Mouse (Mus musculus): ENCODE measurements around the gene Phykpl.
"Not testable (repeated sequence)": the region's sequence is repeated elsewhere in the genome, so short reads cannot be mapped to it uniquely, and the experiment has no call there.

Gene Phykpl

GRCm38 (mm10) chr11:51586411-51586810 lies 1.9 kb downstream of the Phykpl start:
- DNase-seq (ENCODE audit: low spot score in 2 of 2): no peak

- DNase-seq (ENCODE audit: low spot score in 2 of 2): no peak
Measured at GRCm38 (mm10) chr11:51587059-51587458, 2.5 kb downstream of the Phykpl start.

GRCm38 (mm10) chr11:51588833-51589232 lies 4.3 kb downstream of the Phykpl start:
- no peak for DNase-seq (ENCODE audit: low spot score in 2 of 2)

- no peak for DNase-seq (ENCODE audit: low spot score in 2 of 2)
Measured at GRCm38 (mm10) chr11:51590002-51590401, 5.4 kb downstream of the Phykpl start.

GRCm38 (mm10) chr11:51591168-51591567 lies 6.6 kb downstream of the Phykpl start:
- no peak for DNase-seq (ENCODE audit: low spot score in 2 of 2)

GRCm38 (mm10) chr11:51591915-51592314 lies 7.4 kb downstream of the Phykpl start:
- DNase-seq (ENCODE audit: low spot score in 2 of 2): no peak

GRCm38 (mm10) chr11:51593368-51593767 lies 8.8 kb downstream of the Phykpl start:
- no peak for DNase-seq (ENCODE audit: low spot score in 2 of 2)

- DNase-seq (ENCODE audit: low spot score in 2 of 2): no peak
Measured at GRCm38 (mm10) chr11:51593849-51594248, 9.3 kb downstream of the Phykpl start.

GRCm38 (mm10) chr11:51594715-51595350 lies 10.3 kb downstream of the Phykpl start:
- DNase-seq (ENCODE audit: low spot score in 2 of 2): no peak

GRCm38 (mm10) chr11:51595459-51596083 lies 11.0 kb downstream of the Phykpl start:
- DNase-seq (ENCODE audit: low spot score in 2 of 2): no peak

GRCm38 (mm10) chr11:51597553-51597952 lies 13.0 kb downstream of the Phykpl start:
- DNase-seq (ENCODE audit: low spot score in 2 of 2): no peak

- no peak for DNase-seq (ENCODE audit: low spot score in 2 of 2)
Measured at GRCm38 (mm10) chr11:51602253-51602652, 17.7 kb downstream of the Phykpl start.

GRCm38 (mm10) chr11:51605602-51606446 lies 21.3 kb downstream of the Phykpl start:
- peak; percentile 81 to 88 for DNase-seq (ENCODE audit: low spot score in 2 of 2)

- peak; percentile 91 to 96 for DNase-seq (ENCODE audit: low spot score in 2 of 2)
Measured at GRCm38 (mm10) chr11:51606447-51607095, 22.0 kb downstream of the Phykpl start, which contains the start of gene Hnrnpab. Gene Hnrnpab (minus strand): TSS chr11:51606847.

GRCm38 (mm10) chr11:51607096-51607738 lies 22.7 kb downstream of the Phykpl start:
- no peak for DNase-seq (ENCODE audit: low spot score in 2 of 2)

- DNase-seq (ENCODE audit: low spot score in 2 of 2): no peak
Measured at GRCm38 (mm10) chr11:51609266-51609909, 24.8 kb downstream of the Phykpl start.

- DNase-seq (ENCODE audit: low spot score in 2 of 2): not testable (repeated sequence)
Measured at GRCm38 (mm10) chr11:51609940-51610339, 25.4 kb downstream of the Phykpl start.

- no peak for DNase-seq (ENCODE audit: low spot score in 2 of 2)
Measured at GRCm38 (mm10) chr11:51614256-51614655, 29.7 kb downstream of the Phykpl start.

- peak in 1 of 2 experiments; percentile 24 for DNase-seq (ENCODE audit: low spot score in 2 of 2)
Measured at GRCm38 (mm10) chr11:51615129-51615528, 30.6 kb downstream of the Phykpl start.

GRCm38 (mm10) chr11:51615601-51616000 lies 31.0 kb downstream of the Phykpl start:
- peak; percentile 71 to 73 for DNase-seq (ENCODE audit: low spot score in 2 of 2)

- DNase-seq (ENCODE audit: low spot score in 2 of 2): not testable (repeated sequence)
Measured at GRCm38 (mm10) chr11:51616113-51616512, 31.6 kb downstream of the Phykpl start.
